In the genomic region with DNA sequence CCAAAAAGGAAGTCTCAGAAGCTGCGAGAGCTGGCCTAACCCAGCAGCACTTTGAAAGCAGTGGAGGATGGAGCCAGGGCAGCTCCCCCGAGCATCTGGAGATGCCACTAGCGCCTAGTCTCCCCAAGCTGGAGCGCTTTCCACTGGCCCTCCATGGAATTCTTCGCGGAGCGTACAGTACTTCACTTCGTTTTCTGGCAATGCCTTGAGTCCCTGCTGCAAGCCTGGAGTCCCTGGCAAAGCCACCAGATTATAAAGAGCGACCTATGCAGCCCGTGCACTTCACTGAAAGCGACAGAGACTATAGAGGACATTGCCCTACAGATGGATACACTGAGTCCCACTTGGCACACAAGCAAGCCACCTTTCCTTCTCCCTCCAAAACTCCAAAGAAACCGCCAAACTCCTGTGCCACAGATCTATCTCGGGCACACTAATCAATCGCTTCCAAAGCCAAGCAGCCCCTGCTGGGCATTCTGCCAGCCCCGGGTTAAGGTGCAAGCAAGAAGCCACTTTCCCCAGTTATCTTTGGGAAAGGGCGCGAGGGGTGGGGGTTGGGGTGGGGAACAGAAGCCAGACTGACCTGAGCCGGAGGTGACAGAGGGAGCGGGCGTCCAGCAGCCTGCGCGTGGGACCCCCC, we compare ENCODE assay signal across 10 mouse cellular contexts. TPM values are rescaled to one million over a fixed set of nuclear protein-coding genes. Genes with fewer than 3 reads are reported as not detected.
A peak's percentile ranks its signal among the peaks of the same experiment; 100 is the strongest.
DNase-seq lines count a peak whose midpoint lies in the region; ATAC-seq and TF ChIP-seq lines count a peak whose summit lies in the region.
"Had no signal": no experiment of that assay in that cellular context is flagged by ENCODE, and none has a peak within 500 bp of the region (broad histone marks: within the 10 kb centered on the region; RNA-seq: fewer than 3 reads in every experiment).

No protein-coding gene starts in this region.

- WGBS in embryonic facial prominence, embryonic 13.5 days, result 1% methylated on average over 22 of the region's 22 CpGs
- WGBS in hindbrain, embryonic 16.5 days, result 1% methylated on average over 22 of the region's 22 CpGs
- WGBS in lung, postnatal 0 days, result under 1% methylated on average over 20 of the region's 22 CpGs
- whole genome bisulfite sequencing in stomach, embryonic 14.5 days, result 3% methylated on average over 22 of the region's 22 CpGs

- H3ac ChIP-seq in C2C12 (ENCODE audit: control insufficient read depth, insufficient read length, low read depth), result peak overlapping the region; percentile 49

- ATAC-seq in embryonic facial prominence, embryonic 13.5 days (ENCODE audit: insufficient number of reproducible peaks, insufficient read depth, low FRiP score, low TSS enrichment, low read depth), result no peak
- ATAC-seq in hindbrain, embryonic 16.5 days, result 0 out of 2 replicates have a peak, but pooled peaks have one; percentile 6
- ATAC-seq in lung, postnatal 0 days, result no peak
- no peak for ATAC-seq in stomach, embryonic 14.5 days (ENCODE audit: insufficient number of reproducible peaks, insufficient read depth, low FRiP score, low read depth)

- H3K9me3 ChIP-seq in embryonic facial prominence, embryonic 13.5 days, result no peaks in the 10 kb centered on the region
- H3K9me3 ChIP-seq in hindbrain, embryonic 16.5 days (ENCODE audit: control insufficient read depth, low read length), result no peaks in the 10 kb centered on the region
- no peaks in the 10 kb centered on the region for H3K9me3 ChIP-seq in lung, postnatal 0 days (ENCODE audit: low read length)
- H3K9me3 ChIP-seq in stomach, embryonic 14.5 days (ENCODE audit: control insufficient read depth, low read depth, low read length), result no peaks in the 10 kb centered on the region
- H3K9me3 ChIP-seq: G1E had no signal

- H3K27ac ChIP-seq in embryonic facial prominence, embryonic 13.5 days, result peak overlapping the region; percentile 88
- H3K27ac ChIP-seq in hindbrain, embryonic 16.5 days (ENCODE audit: low read depth, low read length), result no peak overlapping the region; the same call in 1 of the 2 replicates
- no peak overlapping the region for H3K27ac ChIP-seq in lung, postnatal 0 days (ENCODE audit: low read length)
- H3K27ac ChIP-seq in stomach, embryonic 14.5 days (ENCODE audit: low read length), result peak overlapping the region; percentile 85

- peak overlapping the region; percentile 84 for H3K9ac ChIP-seq in embryonic facial prominence, embryonic 13.5 days
- peak overlapping the region; percentile 59 for H3K9ac ChIP-seq in hindbrain, embryonic 16.5 days (ENCODE audit: low read depth, low read length)
- H3K9ac ChIP-seq in lung, postnatal 0 days (replicated peaks; ENCODE audit: low read depth), result peak overlapping the region; percentile 41; the same call in 1 of the 2 replicates
- H3K9ac ChIP-seq in stomach, embryonic 14.5 days (replicated peaks; ENCODE audit: low read depth, low read length), result peak overlapping the region; percentile 60

- peak overlapping the region; percentile 79 for H3K4me2 ChIP-seq in embryonic facial prominence, embryonic 13.5 days
- peak overlapping the region; percentile 85 for H3K4me2 ChIP-seq in hindbrain, embryonic 16.5 days (ENCODE audit: low read length)
- peak overlapping the region; percentile 93 for H3K4me2 ChIP-seq in lung, postnatal 0 days (replicated peaks; ENCODE audit: low read depth, low read length)
- H3K4me2 ChIP-seq in stomach, embryonic 14.5 days (replicated peaks; ENCODE audit: low read depth, low read length), result peak overlapping the region; percentile 74

- H3K27me3 ChIP-seq in C2C12 (ENCODE audit: control insufficient read depth, insufficient read depth, insufficient read length), result no peaks in the 10 kb centered on the region
- peaks cover 17% of the 10 kb centered on the region for H3K27me3 ChIP-seq in embryonic facial prominence, embryonic 13.5 days
- H3K27me3 ChIP-seq in hindbrain, embryonic 16.5 days (replicated peaks; ENCODE audit: control insufficient read depth, insufficient read depth, low read length), result peaks cover 15% of the 10 kb centered on the region
- H3K27me3 ChIP-seq in lung, postnatal 0 days (replicated peaks; ENCODE audit: insufficient read depth, low read length), result peaks cover 7% of the 10 kb centered on the region
- H3K27me3 ChIP-seq in stomach, embryonic 14.5 days (ENCODE audit: control insufficient read depth, insufficient read depth, low read length), result no peaks in the 10 kb centered on the region

- TF ChIP-seq EP300 in lung, postnatal 0 days (IDR thresholded peaks at IDR 0.05), result no peak

- no peaks in the 10 kb centered on the region for H3K36me3 ChIP-seq in C2C12 (ENCODE audit: control insufficient read depth, insufficient read depth)
- no peaks in the 10 kb centered on the region for H3K36me3 ChIP-seq in embryonic facial prominence, embryonic 13.5 days
- no peaks in the 10 kb centered on the region for H3K36me3 ChIP-seq in hindbrain, embryonic 16.5 days (ENCODE audit: control insufficient read depth, insufficient read depth, low read length)
- no peaks in the 10 kb centered on the region for H3K36me3 ChIP-seq in lung, postnatal 0 days (ENCODE audit: insufficient read depth, low read length)
- H3K36me3 ChIP-seq in stomach, embryonic 14.5 days (ENCODE audit: control insufficient read depth, insufficient read depth, low read length), result no peaks in the 10 kb centered on the region
- H3K36me3 ChIP-seq: G1E had no signal

- DNase-seq in gastrocnemius, postnatal 10 days, result peak; percentile 48
- no peak for DNase-seq in gastrocnemius, adult 18-20 months (ENCODE audit: low spot score)
- DNase-seq in lung, postnatal 0 days (ENCODE audit: low spot score), result peak; percentile 31
- DNase-seq in left cerebral cortex, adult 11 months (ENCODE audit: low spot score), result no peak

- no peak for TF ChIP-seq CTCF in C2C12 (IDR thresholded peaks at IDR 0.05; ENCODE audit: control insufficient read depth, insufficient read depth, insufficient read length)
- no peak for TF ChIP-seq CTCF in lung, postnatal 0 days (IDR thresholded peaks at IDR 0.05)

- peak overlapping the region; percentile 45 for H3K4me3 ChIP-seq in C2C12 (ENCODE audit: insufficient read depth, poor library complexity, severe bottlenecking)
- peak overlapping the region; percentile 70 for H3K4me3 ChIP-seq in embryonic facial prominence, embryonic 13.5 days
- peak overlapping the region; percentile 50 for H3K4me3 ChIP-seq in hindbrain, embryonic 16.5 days (ENCODE audit: low read length)
- peak overlapping the region; percentile 45 for H3K4me3 ChIP-seq in lung, postnatal 0 days (ENCODE audit: low read depth, low read length)
- H3K4me3 ChIP-seq in stomach, embryonic 14.5 days (ENCODE audit: low read depth, low read length), result peak overlapping the region; percentile 64

- H3K4me1 ChIP-seq in embryonic facial prominence, embryonic 13.5 days, result peaks cover 48% of the 10 kb centered on the region
- H3K4me1 ChIP-seq in hindbrain, embryonic 16.5 days (ENCODE audit: control insufficient read depth, insufficient read depth, low read depth, low read length), result peaks cover 25% of the 10 kb centered on the region
- peaks cover 19% of the 10 kb centered on the region for H3K4me1 ChIP-seq in lung, postnatal 0 days (ENCODE audit: insufficient read depth, low read depth, low read length)
- peaks cover 16% of the 10 kb centered on the region for H3K4me1 ChIP-seq in stomach, embryonic 14.5 days (ENCODE audit: control insufficient read depth, insufficient read depth, low read length)

- no peaks in the 10 kb centered on the region for H3K79me2 ChIP-seq in C2C12 (ENCODE audit: control insufficient read depth, insufficient read depth)

- no peaks in the 10 kb centered on the region for H3K79me3 ChIP-seq in C2C12 (ENCODE audit: low read depth)

TF ChIP-seq in C2C12, 6 proteins besides CTCF, POLR2A, EP300 and RAD21:
- TF ChIP-seq MYOG (IDR thresholded peaks at IDR 0.05; ENCODE audit: control insufficient read depth, extremely low read depth, insufficient read length) (no peak), MAX (IDR thresholded peaks at IDR 0.05) (no peak), MYOD1 (IDR thresholded peaks at IDR 0.05; ENCODE audit: control insufficient read depth, insufficient read length, low read depth) (no peak), CEBPB (IDR thresholded peaks at IDR 0.05; ENCODE audit: low read depth) (no peak), USF1 (IDR thresholded peaks at IDR 0.05; ENCODE audit: low read depth) (no peak), FOSL1 (IDR thresholded peaks at IDR 0.05; ENCODE audit: insufficient read depth, low read length, poor library complexity, severe bottlenecking) (no peak)

RNA-seq across cellular contexts. Expression of a gene that starts 0.7 kb away (rescaled TPM):
- 100 to 1,000 TPM in 1 of 2 experiments, 10 to 100 TPM in 1; 95.2 to 143 TPM for total RNA-seq in gastrocnemius, postnatal 10 days (2021)
- 1 to 10 TPM; 1.8 to 7.3 TPM for total RNA-seq in gastrocnemius, adult 18-20 months (2021)
- 15.3 TPM for polyA plus RNA-seq in C2C12 (2012; fragmentation: generic; extraction: Trizol)
- polyA plus RNA-seq in embryonic facial prominence, embryonic 13.5 days (2015; fragmentation: Nextera tagmentation; extraction: Ambion mirVana), result 84.9 and 114 TPM in 2 replicates
- 7.4 and 10.4 TPM in 2 replicates for polyA plus RNA-seq in hindbrain, embryonic 16.5 days (2015; fragmentation: Nextera tagmentation; extraction: Ambion mirVana)
- 11.5 and 13.3 TPM in 2 replicates for polyA plus RNA-seq in lung, postnatal 0 days (2015; fragmentation: Nextera tagmentation; extraction: Ambion mirVana)
- 95.5 and 97.7 TPM in 2 replicates for polyA plus RNA-seq in stomach, embryonic 14.5 days (2014; fragmentation: Nextera tagmentation; extraction: Ambion mirVana)
- total RNA-seq: neutrophil, adult 5-6 weeks had no signal

RNA-seq across cellular contexts. Expression of a gene that starts 41.7 kb away (rescaled TPM):
- 100 to 1,000 TPM; 471 to 585 TPM for total RNA-seq in gastrocnemius, postnatal 10 days (2021)
- 100 to 1,000 TPM; 339 to 412 TPM for total RNA-seq in gastrocnemius, adult 18-20 months (2021)
- polyA plus RNA-seq in C2C12 (2012; fragmentation: generic; extraction: Trizol), result 453 TPM
- 640 and 679 TPM in 2 replicates for polyA plus RNA-seq in embryonic facial prominence, embryonic 13.5 days (2015; fragmentation: Nextera tagmentation; extraction: Ambion mirVana)
- polyA plus RNA-seq in hindbrain, embryonic 16.5 days (2015; fragmentation: Nextera tagmentation; extraction: Ambion mirVana), result 783 and 904 TPM in 2 replicates
- 593 and 634 TPM in 2 replicates for polyA plus RNA-seq in lung, postnatal 0 days (2015; fragmentation: Nextera tagmentation; extraction: Ambion mirVana)
- polyA plus RNA-seq in stomach, embryonic 14.5 days (2014; fragmentation: Nextera tagmentation; extraction: Ambion mirVana), result 616 and 652 TPM in 2 replicates

Comparison
In these comparisons a context has a peak if more than half of its experiments do, and no peak if none do; other contexts are left out.
1. DNase-seq: peak in gastrocnemius, postnatal 10 days (single experiment) and lung, postnatal 0 days (single experiment); none in gastrocnemius, adult 18-20 months (single experiment) and left cerebral cortex, adult 11 months (single experiment).
2. H3K27ac ChIP-seq: peak in embryonic facial prominence, embryonic 13.5 days (single experiment) and stomach, embryonic 14.5 days (single experiment); none in hindbrain, embryonic 16.5 days (single experiment) and lung, postnatal 0 days (single experiment).
3. Peak in every context shown above with its lines, with median percentiles within 50 percentile points of each other: H3K4me3 ChIP-seq, H3K4me2 ChIP-seq and H3K9ac ChIP-seq.